Mouse (Mus musculus) heart, embryonic 13.5 days (tissue): ENCODE results near the gene Mllt6. TPM values are rescaled to one million over a fixed set of nuclear protein-coding genes. Genes with fewer than 3 reads are reported as not detected.

Experiments
- ATAC-seq: fragments of 200-750 bp; cut with Nextera tagmentation; 2 replicates; pipeline ENCODE4 v1.8.0; 2017; ENCODE audit warnings: moderate TSS enrichment; ENCODE audit not compliant: insufficient number of reproducible peaks, low FRiP score, low TSS enrichment; ENCODE audit errors: extremely low read depth
- H3K27ac ChIP-seq: fragments of 300-500 bp; sonication (generic); replicated peaks from 2 replicates; pipeline ENCODE4 v1.5.1; 2015; ENCODE audit warnings: moderate library complexity, mild to moderate bottlenecking, inconsistent platforms
- H3K27me3 ChIP-seq: fragments of 300-500 bp; sonication (generic); replicated peaks from 2 replicates; pipeline ENCODE4 v1.6.1; 2015; ENCODE audit warnings: mild to moderate bottlenecking, inconsistent platforms
- H3K36me3 ChIP-seq: fragments of 300-500 bp; sonication (generic); 2 replicates; pipeline ENCODE4 v1.6.1; 2015; ENCODE audit warnings: mild to moderate bottlenecking, inconsistent platforms
- H3K4me1 ChIP-seq: fragments of 300-500 bp; sonication (generic); 2 replicates; pipeline ENCODE4 v1.6.1; 2015; ENCODE audit warnings: inconsistent platforms
- H3K4me2 ChIP-seq: fragments of 300-500 bp; sonication (generic); 2 replicates; pipeline ENCODE4 v1.6.1; 2015; ENCODE audit warnings: inconsistent platforms, mild to moderate bottlenecking, moderate library complexity
- H3K4me3 ChIP-seq: fragments of 300-500 bp; sonication (generic); 2 replicates; pipeline ENCODE4 v1.5.1; 2015; ENCODE audit warnings: moderate library complexity, mild to moderate bottlenecking, inconsistent platforms
- H3K9ac ChIP-seq: fragments of 300-500 bp; sonication (generic); 2 replicates; pipeline ENCODE4 v1.6.1; 2015; ENCODE audit warnings: inconsistent platforms, mild to moderate bottlenecking, moderate library complexity
- H3K9me3 ChIP-seq: fragments of 300-500 bp; sonication (generic); 2 replicates; pipeline ENCODE4 v1.6.1; 2016; ENCODE audit warnings: inconsistent platforms
- WGBS: fragments of 180-500 bp; shearing (Covaris S2); methylation state at CpG from one replicate; pipeline ENCODE4 v1.1.7; 2015; ENCODE audit warnings: mixed read lengths; 5-methylcytosine and 5-hydroxymethylcytosine counted together
- polyA plus RNA-seq: library from polyadenylated mRNA; unstranded; fragments of >200 nt; fragmentation: Nextera tagmentation; extraction: Ambion mirVana; gene quantifications from 2 replicates; pipeline ENCODE4 v1.2.1, GENCODE M21; 2015

Mllt6 gene
- polyA plus RNA-seq, 1 experiment from 2014 or later, result 1.9 TPM

GRCm38 (mm10) chr11:97697199-97697890 lies 34.1 kb downstream of the Mllt6 start:
- no peaks in the 10 kb centered on the region for H3K9me3 ChIP-seq
- peak overlapping the region; percentile 99 for H3K27ac ChIP-seq
- peaks cover 11% of the 10 kb centered on the region for H3K36me3 ChIP-seq
- peak overlapping the region; percentile 96 for H3K4me3 ChIP-seq
- WGBS, result 49% methylated on average over 11 of the region's 11 CpGs
- peak overlapping the region; percentile 98 for H3K9ac ChIP-seq
- H3K4me1 ChIP-seq, result peaks cover 61% of the 10 kb centered on the region
- no peaks in the 10 kb centered on the region for H3K27me3 ChIP-seq
- no peak for ATAC-seq
- H3K4me2 ChIP-seq, result peak overlapping the region; percentile 97

GRCm38 (mm10) chr11:97697891-97698529 lies 34.8 kb downstream of the Mllt6 start:
- Histone ChIP-seq H3K4me2 (peak overlapping the region; percentile 97), H3K4me3 (peak overlapping the region; percentile 96), H3K9me3 (no peaks in the 10 kb centered on the region), H3K36me3 (peaks cover 5% of the 10 kb centered on the region), H3K4me1 (peaks cover 61% of the 10 kb centered on the region), H3K9ac (peak overlapping the region; percentile 98), H3K27me3 (no peaks in the 10 kb centered on the region), H3K27ac (peak overlapping the region; percentile 99)
- no peak for ATAC-seq
- 3% methylated on average over 14 of the region's 14 CpGs for WGBS

- Histone ChIP-seq H3K4me3 (peak overlapping the region; percentile 96), H3K9ac (peak overlapping the region; percentile 98), H3K27me3 (no peaks in the 10 kb centered on the region), H3K4me1 (peaks cover 64% of the 10 kb centered on the region), H3K36me3 (no peaks in the 10 kb centered on the region), H3K4me2 (peak overlapping the region; percentile 97), H3K9me3 (no peaks in the 10 kb centered on the region), H3K27ac (peak overlapping the region; percentile 99)
- ATAC-seq, result no peak; the same call in 1 of the 2 replicates
- 0% methylated on average over 52 of the region's 63 CpGs for WGBS
Observed at GRCm38 (mm10) chr11:97698741-97699611, 35.8 kb downstream of the Mllt6 start.

- WGBS, result 0% methylated on average over 5 of the region's 9 CpGs
Observed at GRCm38 (mm10) chr11:97699626-97700002, 36.4 kb downstream of the Mllt6 start.

GRCm38 (mm10) chr11:97700003-97700745 lies 37.0 kb downstream of the Mllt6 start, which contains the start of gene Pcgf2:
Gene Pcgf2 (minus strand): TSS chr11:97700497.
- Histone ChIP-seq H3K27me3 (no peaks in the 10 kb centered on the region), H3K27ac (peak within 1 kb of the TSS; percentile 99), H3K4me3 (peak within 1 kb of the TSS; percentile 96), H3K9ac (peak within 1 kb of the TSS; percentile 98), H3K36me3 (peaks cover 11% of the 10 kb centered on the region), H3K4me1 (peaks cover 61% of the 10 kb centered on the region), H3K4me2 (peak within 1 kb of the TSS; percentile 97), H3K9me3 (no peaks in the 10 kb centered on the region)
- ATAC-seq, result no peak
- under 1% methylated on average over 85 of the region's 85 CpGs for WGBS

More at GRCm38 (mm10) chr11:97699626-97700002, 36.4 kb downstream of the Mllt6 start:
- peak; percentile 5; the same call in 1 of the 2 replicates for ATAC-seq
- Histone ChIP-seq H3K27ac (peak overlapping the region; percentile 99), H3K36me3 (peaks cover 5% of the 10 kb centered on the region; the same call in 1 of the 2 replicates), H3K9ac (peak overlapping the region; percentile 98), H3K4me2 (peak overlapping the region; percentile 97), H3K27me3 (no peaks in the 10 kb centered on the region), H3K4me1 (peaks cover 64% of the 10 kb centered on the region), H3K9me3 (no peaks in the 10 kb centered on the region), H3K4me3 (peak overlapping the region; percentile 96)

- Histone ChIP-seq H3K9ac (peak overlapping the region; percentile 98), H3K4me1 (peaks cover 53% of the 10 kb centered on the region)
Observed at GRCm38 (mm10) chr11:97700746-97701580, 37.7 kb downstream of the Mllt6 start.

GRCm38 (mm10) chr11:97701581-97702392 lies 38.6 kb downstream of the Mllt6 start:
- peak overlapping the region; percentile 98 for H3K9ac ChIP-seq
- ATAC-seq, result no peak
- WGBS, result 52% methylated on average over 15 of the region's 15 CpGs
- peak overlapping the region; percentile 33; the same call in 1 of the 2 replicates for H3K27ac ChIP-seq
- no peaks in the 10 kb centered on the region for H3K27me3 ChIP-seq
- H3K4me1 ChIP-seq, result peaks cover 45% of the 10 kb centered on the region
- H3K4me3 ChIP-seq, result peak overlapping the region; percentile 96
- no peaks in the 10 kb centered on the region for H3K9me3 ChIP-seq
- peaks cover 27% of the 10 kb centered on the region for H3K36me3 ChIP-seq
- H3K4me2 ChIP-seq, result peak overlapping the region; percentile 97

More at GRCm38 (mm10) chr11:97700746-97701580, 37.7 kb downstream of the Mllt6 start:
- Histone ChIP-seq H3K36me3 (peaks cover 19% of the 10 kb centered on the region), H3K9me3 (no peaks in the 10 kb centered on the region), H3K27me3 (no peaks in the 10 kb centered on the region), H3K27ac (peak overlapping the region; percentile 99), H3K4me2 (peak overlapping the region; percentile 97), H3K4me3 (peak overlapping the region; percentile 96)
- ATAC-seq, result no peak
- 17% methylated on average over 30 of the region's 30 CpGs for WGBS

- Histone ChIP-seq H3K36me3 (peaks cover 33% of the 10 kb centered on the region), H3K4me3 (peak overlapping the region; percentile 96), H3K27ac (peak overlapping the region; percentile 80), H3K27me3 (no peaks in the 10 kb centered on the region), H3K4me2 (peak overlapping the region; percentile 97), H3K9me3 (no peaks in the 10 kb centered on the region), H3K9ac (peak overlapping the region; percentile 80), H3K4me1 (peaks cover 39% of the 10 kb centered on the region)
- ATAC-seq, result no peak
- under 1% methylated on average over 24 of the region's 24 CpGs for WGBS
Observed at GRCm38 (mm10) chr11:97702393-97702745, 39.2 kb downstream of the Mllt6 start.

GRCm38 (mm10) chr11:97703039-97703826 lies 40.0 kb downstream of the Mllt6 start, which contains the start of gene Psmb3:
Gene Psmb3 (plus strand): TSS chr11:97703399.
- H3K9me3 ChIP-seq, result no peaks in the 10 kb centered on the region
- peak within 1 kb of the TSS; percentile 97 for H3K4me2 ChIP-seq
- H3K36me3 ChIP-seq, result peaks cover 41% of the 10 kb centered on the region
- peak within 1 kb of the TSS; percentile 90 for H3K9ac ChIP-seq
- H3K4me3 ChIP-seq, result peak within 1 kb of the TSS; percentile 96
- H3K4me1 ChIP-seq, result peaks cover 30% of the 10 kb centered on the region
- H3K27ac ChIP-seq, result peak within 1 kb of the TSS; percentile 80
- under 1% methylated on average over 35 of the region's 35 CpGs for WGBS
- ATAC-seq, result peak; percentile 84
- no peaks in the 10 kb centered on the region for H3K27me3 ChIP-seq
